Mouse (Mus musculus): ENCODE measurements around the gene Gng5. TPM values are rescaled to one million over a fixed set of nuclear protein-coding genes. Genes with fewer than 3 reads are reported as not detected.

Gng5 gene
- 1,391 TPM for polyA plus RNA-seq (2014; fragmentation: Illumina TruSeq; extraction: RNeasy Lipid Tissue Mini Kit (QIAGEN cat#74804); ENCODE audit: low replicate concordance)

GRCm38 (mm10) chr3:146499431-146500002, at the start of gene Gng5, which contains the start of gene Spata1:
Gng5 (plus strand) TSS chr3:146499807.
Spata1 (minus strand) TSS chr3:146499753.

GRCm38 (mm10) chr3:146520798-146521651, 21.4 kb downstream of the Gng5 start, which contains the start of gene Rpf1:
Rpf1 (minus strand) TSS chr3:146521429.

Other genes starting within 250 kb of the Gng5 start
- gene Ssx2ip, start 95.2 kb upstream of the Gng5 start, polyA plus RNA-seq (2014; fragmentation: Illumina TruSeq; extraction: RNeasy Lipid Tissue Mini Kit (QIAGEN cat#74804); ENCODE audit: low replicate concordance): 76.1 TPM
- 10.9 TPM for gene Ctbs, start 50.0 kb upstream of the Gng5 start, polyA plus RNA-seq (2014; fragmentation: Illumina TruSeq; extraction: RNeasy Lipid Tissue Mini Kit (QIAGEN cat#74804); ENCODE audit: low replicate concordance)
- 8.4 TPM for gene Spata1, start 54 bp upstream of the Gng5 start, polyA plus RNA-seq (2014; fragmentation: Illumina TruSeq; extraction: RNeasy Lipid Tissue Mini Kit (QIAGEN cat#74804); ENCODE audit: low replicate concordance)
- 133 TPM for gene Rpf1, start 21.6 kb downstream of the Gng5 start, polyA plus RNA-seq (2014; fragmentation: Illumina TruSeq; extraction: RNeasy Lipid Tissue Mini Kit (QIAGEN cat#74804); ENCODE audit: low replicate concordance)
- 0.71 TPM for gene Uox, start 70.6 kb downstream of the Gng5 start, polyA plus RNA-seq (2014; fragmentation: Illumina TruSeq; extraction: RNeasy Lipid Tissue Mini Kit (QIAGEN cat#74804); ENCODE audit: low replicate concordance)
- not detected for gene Dnase2b, start 115.8 kb downstream of the Gng5 start, polyA plus RNA-seq (2014; fragmentation: Illumina TruSeq; extraction: RNeasy Lipid Tissue Mini Kit (QIAGEN cat#74804); ENCODE audit: low replicate concordance)
- not detected for gene 4930503B20Rik, start 151.5 kb downstream of the Gng5 start, polyA plus RNA-seq (2014; fragmentation: Illumina TruSeq; extraction: RNeasy Lipid Tissue Mini Kit (QIAGEN cat#74804); ENCODE audit: low replicate concordance)
- gene Samd13, start 185.8 kb downstream of the Gng5 start, polyA plus RNA-seq (2014; fragmentation: Illumina TruSeq; extraction: RNeasy Lipid Tissue Mini Kit (QIAGEN cat#74804); ENCODE audit: low replicate concordance): not detected